Mouse (Mus musculus) adrenal gland, postnatal 25 days (tissue): ENCODE data around the gene Cyp19a1. TPM values are rescaled to one million over a fixed set of nuclear protein-coding genes. Genes with fewer than 3 reads are reported as not detected.

Experiments
- DNase-seq: peaks from one replicate; pipeline ENCODE4 v3.0.0; 2021; ENCODE audit warnings: mixed read lengths
- long read RNA-seq: library from polyadenylated mRNA; stranded (forward); transcript quantifications from one replicate; pipeline ENCODE4 v2.0.0, GENCODE M21; 2021
- total RNA-seq: library from RNA; stranded (reverse); gene quantifications from 2 replicates; pipeline ENCODE4 v1.2.3, GENCODE M21; 2021

Cyp19a1 gene
- not detected in 2 replicates for total RNA-seq
- long read RNA-seq, result 0 reads

GRCm38 (mm10) chr9:54268010-54268409 lies at the start of gene Cyp19a1:
Cyp19a1 (minus strand) TSS chr9:54268110.
- DNase-seq, result no peak

- DNase-seq, result no peak
Measured at GRCm38 (mm10) chr9:54316363-54316762, 48.5 kb upstream of the Cyp19a1 start.

GRCm38 (mm10) chr9:54308751-54309358 lies 40.9 kb upstream of the Cyp19a1 start:
- no peak for DNase-seq

GRCm38 (mm10) chr9:54308209-54308608 lies 40.3 kb upstream of the Cyp19a1 start:
- DNase-seq, result no peak

- DNase-seq, result no peak
Measured at GRCm38 (mm10) chr9:54301255-54301654, 33.3 kb upstream of the Cyp19a1 start.

- no peak for DNase-seq
Measured at GRCm38 (mm10) chr9:54299792-54300191, 31.9 kb upstream of the Cyp19a1 start.

- no peak for DNase-seq
Measured at GRCm38 (mm10) chr9:54299389-54299788, 31.5 kb upstream of the Cyp19a1 start.

GRCm38 (mm10) chr9:54287804-54288203 lies 19.9 kb upstream of the Cyp19a1 start:
- DNase-seq, result no peak

- DNase-seq, result peak; percentile 51
Measured at GRCm38 (mm10) chr9:54286331-54286987, 18.5 kb upstream of the Cyp19a1 start, which contains the start of gene Gldn. Gldn (plus strand) TSS chr9:54286486.

- DNase-seq, result no peak
Measured at GRCm38 (mm10) chr9:54279046-54279589, 11.2 kb upstream of the Cyp19a1 start.

- no peak for DNase-seq
Measured at GRCm38 (mm10) chr9:54275283-54275682, 7.4 kb upstream of the Cyp19a1 start.

- no peak for DNase-seq
Measured at GRCm38 (mm10) chr9:54270889-54271288, 3.0 kb upstream of the Cyp19a1 start.

- DNase-seq, result no peak
Measured at GRCm38 (mm10) chr9:54269987-54270386, 2.1 kb upstream of the Cyp19a1 start.

GRCm38 (mm10) chr9:54264754-54265153 lies 3.2 kb downstream of the Cyp19a1 start:
- DNase-seq, result no peak

GRCm38 (mm10) chr9:54244869-54245665 lies 22.8 kb downstream of the Cyp19a1 start:
- no peak for DNase-seq

- no peak for DNase-seq
Measured at GRCm38 (mm10) chr9:54227580-54227979, 40.3 kb downstream of the Cyp19a1 start.

GRCm38 (mm10) chr9:54216511-54216910 lies 51.4 kb downstream of the Cyp19a1 start:
- DNase-seq, result no peak

- DNase-seq, result no peak
Measured at GRCm38 (mm10) chr9:54214881-54215280, 53.0 kb downstream of the Cyp19a1 start.

GRCm38 (mm10) chr9:54194790-54195189 lies 73.1 kb downstream of the Cyp19a1 start:
- no peak for DNase-seq

GRCm38 (mm10) chr9:54191435-54191834 lies 76.5 kb downstream of the Cyp19a1 start:
- DNase-seq, result no peak

- DNase-seq, result no peak
Measured at GRCm38 (mm10) chr9:54182484-54182883, 85.4 kb downstream of the Cyp19a1 start.

- DNase-seq, result peak; percentile 47
Measured at GRCm38 (mm10) chr9:54181330-54181729, 86.6 kb downstream of the Cyp19a1 start.

GRCm38 (mm10) chr9:54180216-54180615 lies 87.7 kb downstream of the Cyp19a1 start:
- DNase-seq, result no peak
